Mouse (Mus musculus) testis, adult 2 months (tissue): ENCODE measurements around the gene 2610001J05Rik.

ENCODE experiments used
- CTCF ChIP-seq: fragments of 200-500 bp; IDR thresholded peaks from 2 replicates; pipeline ENCODE4 v1.5.1; 2012; ENCODE audit warnings: low read depth, mild to moderate bottlenecking, inconsistent platforms, low read length, moderate library complexity; ENCODE audit not compliant: control insufficient read depth, insufficient read depth, insufficient replicate concordance
- POLR2A ChIP-seq: fragments of 200-500 bp; IDR thresholded peaks from 2 replicates; pipeline ENCODE4 v1.6.1; 2012; ENCODE audit warnings: low read depth, mild to moderate bottlenecking, inconsistent platforms, low read length, moderate library complexity; ENCODE audit not compliant: control insufficient read depth

- no peak for TF ChIP-seq CTCF
- TF ChIP-seq POLR2A, result no peak
Observed at GRCm38 (mm10) chr6:13836967-13837570, 34.2 kb downstream of the 2610001J05Rik start.
